Mouse (Mus musculus): Measurements from ENCODE around the gene Kdm6b. TPM values are rescaled to one million over a fixed set of nuclear protein-coding genes. Genes with fewer than 3 reads are reported as not detected.

The Kdm6b gene
- polyA plus RNA-seq, 1 experiment from 2014 or later: 36.4 TPM

Other genes with a start within 250 kb of the Kdm6b start
- 0.59 and 0.72 TPM in 2 replicates for gene Alox8, start 215.8 kb downstream of the Kdm6b start, polyA plus RNA-seq (2015; fragmentation: Nextera tagmentation; extraction: Ambion mirVana)
- 0.51 and 0.67 TPM in 2 replicates for gene Gucy2e, start 176.6 kb downstream of the Kdm6b start, polyA plus RNA-seq (2015; fragmentation: Nextera tagmentation; extraction: Ambion mirVana)
- 19.2 and 21.7 TPM in 2 replicates for gene Cntrob, start 89.9 kb downstream of the Kdm6b start, polyA plus RNA-seq (2015; fragmentation: Nextera tagmentation; extraction: Ambion mirVana)
- gene Trappc1, start 89.7 kb downstream of the Kdm6b start, polyA plus RNA-seq (2015; fragmentation: Nextera tagmentation; extraction: Ambion mirVana): 173 and 179 TPM in 2 replicates
- gene Kcnab3, start 87.4 kb downstream of the Kdm6b start, polyA plus RNA-seq (2015; fragmentation: Nextera tagmentation; extraction: Ambion mirVana): 3.8 and 5.3 TPM in 2 replicates
- gene Rnf227, start 73.2 kb downstream of the Kdm6b start, polyA plus RNA-seq (2015; fragmentation: Nextera tagmentation; extraction: Ambion mirVana): 297 and 334 TPM in 2 replicates
- 82.8 and 86.1 TPM in 2 replicates for gene Chd3, start 44.3 kb downstream of the Kdm6b start, polyA plus RNA-seq (2015; fragmentation: Nextera tagmentation; extraction: Ambion mirVana)
- 86.2 and 89.6 TPM in 2 replicates for gene Naa38, start 18.2 kb downstream of the Kdm6b start, polyA plus RNA-seq (2015; fragmentation: Nextera tagmentation; extraction: Ambion mirVana)
- gene Cyb5d1, start 18.0 kb downstream of the Kdm6b start, polyA plus RNA-seq (2015; fragmentation: Nextera tagmentation; extraction: Ambion mirVana): 27.1 and 28.9 TPM in 2 replicates
- gene Tmem88, start 15.4 kb downstream of the Kdm6b start, polyA plus RNA-seq (2015; fragmentation: Nextera tagmentation; extraction: Ambion mirVana): 5.2 and 5.9 TPM in 2 replicates
- gene Dnah2, start 135.4 kb upstream of the Kdm6b start, polyA plus RNA-seq (2015; fragmentation: Nextera tagmentation; extraction: Ambion mirVana): 4.4 and 5.1 TPM in 2 replicates
- 165 and 178 TPM in 2 replicates for gene Efnb3, start 146.5 kb upstream of the Kdm6b start, polyA plus RNA-seq (2015; fragmentation: Nextera tagmentation; extraction: Ambion mirVana)
- gene Wrap53, start 166.6 kb upstream of the Kdm6b start, polyA plus RNA-seq (2015; fragmentation: Nextera tagmentation; extraction: Ambion mirVana): 19.2 and 20.9 TPM in 2 replicates
- 48.9 and 57.3 TPM in 2 replicates for gene Trp53, start 166.7 kb upstream of the Kdm6b start, polyA plus RNA-seq (2015; fragmentation: Nextera tagmentation; extraction: Ambion mirVana)
- 65.8 and 95.2 TPM in 2 replicates for gene Atp1b2, start 192.3 kb upstream of the Kdm6b start, polyA plus RNA-seq (2015; fragmentation: Nextera tagmentation; extraction: Ambion mirVana)
- gene Shbg, start 204.2 kb upstream of the Kdm6b start, polyA plus RNA-seq (2015; fragmentation: Nextera tagmentation; extraction: Ambion mirVana): not detected in 2 replicates
- 23.8 and 27.1 TPM in 2 replicates for gene Sat2, start 208.3 kb upstream of the Kdm6b start, polyA plus RNA-seq (2015; fragmentation: Nextera tagmentation; extraction: Ambion mirVana)
- 33.3 and 37.3 TPM in 2 replicates for gene Fxr2, start 219.3 kb upstream of the Kdm6b start, polyA plus RNA-seq (2015; fragmentation: Nextera tagmentation; extraction: Ambion mirVana)
- not detected in 2 replicates for gene Sox15, start 241.6 kb upstream of the Kdm6b start, polyA plus RNA-seq (2015; fragmentation: Nextera tagmentation; extraction: Ambion mirVana)
- gene Mpdu1, start 249.0 kb upstream of the Kdm6b start, polyA plus RNA-seq (2015; fragmentation: Nextera tagmentation; extraction: Ambion mirVana): 101 and 104 TPM in 2 replicates

Measured in midbrain, embryonic 16.5 days (tissue).